Mouse (Mus musculus): ENCODE data around the gene Nup188. TPM values are rescaled to one million over a fixed set of nuclear protein-coding genes. Genes with fewer than 3 reads are reported as not detected.

The Nup188 gene
- polyA plus RNA-seq (2014; fragmentation: Nextera tagmentation; extraction: Ambion mirVana) = 19.5 and 24.8 TPM in 2 replicates

GRCm38 (mm10) chr2:30286192-30287026 lies at the start of gene Nup188, which contains the start of gene Dolk:
Nup188 (plus strand) TSS chr2:30286397.
Dolk (minus strand) TSS chr2:30286334.
- H3K27me3 ChIP-seq (ENCODE audit: control insufficient read depth, insufficient read depth, low read length) = no peaks in the 10 kb centered on the region
- H3K27ac ChIP-seq = peak within 1 kb of the TSS; percentile 64
- under 1% methylated on average over 65 of the region's 68 CpGs for WGBS
- H3K4me3 ChIP-seq (replicated peaks; ENCODE audit: low read length) = peak within 1 kb of the TSS; percentile 90
- peak within 1 kb of the TSS; percentile 85 for H3K9ac ChIP-seq
- peaks cover 20% of the 10 kb centered on the region for H3K4me1 ChIP-seq (replicated peaks; ENCODE audit: control insufficient read depth, insufficient read depth, low read length)
- H3K9me3 ChIP-seq (ENCODE audit: control insufficient read depth, low read length) = no peaks in the 10 kb centered on the region
- ATAC-seq (ENCODE audit: low FRiP score) (peak; percentile 93), DNase-seq (ENCODE audit: low spot score) (peak; percentile 98)
- H3K4me2 ChIP-seq (replicated peaks) = peak within 1 kb of the TSS; percentile 92
- H3K36me3 ChIP-seq (replicated peaks; ENCODE audit: control insufficient read depth, insufficient read depth) = 0 out of 2 replicates have a peak, but pooled peaks cover 11% of the 10 kb centered on the region

- H3K27ac ChIP-seq = peak overlapping the region; percentile 92
These were observed 49.6 kb upstream of the Nup188 start for GRCm38 (mm10) chr2:30236426-30237198.

DNA sequence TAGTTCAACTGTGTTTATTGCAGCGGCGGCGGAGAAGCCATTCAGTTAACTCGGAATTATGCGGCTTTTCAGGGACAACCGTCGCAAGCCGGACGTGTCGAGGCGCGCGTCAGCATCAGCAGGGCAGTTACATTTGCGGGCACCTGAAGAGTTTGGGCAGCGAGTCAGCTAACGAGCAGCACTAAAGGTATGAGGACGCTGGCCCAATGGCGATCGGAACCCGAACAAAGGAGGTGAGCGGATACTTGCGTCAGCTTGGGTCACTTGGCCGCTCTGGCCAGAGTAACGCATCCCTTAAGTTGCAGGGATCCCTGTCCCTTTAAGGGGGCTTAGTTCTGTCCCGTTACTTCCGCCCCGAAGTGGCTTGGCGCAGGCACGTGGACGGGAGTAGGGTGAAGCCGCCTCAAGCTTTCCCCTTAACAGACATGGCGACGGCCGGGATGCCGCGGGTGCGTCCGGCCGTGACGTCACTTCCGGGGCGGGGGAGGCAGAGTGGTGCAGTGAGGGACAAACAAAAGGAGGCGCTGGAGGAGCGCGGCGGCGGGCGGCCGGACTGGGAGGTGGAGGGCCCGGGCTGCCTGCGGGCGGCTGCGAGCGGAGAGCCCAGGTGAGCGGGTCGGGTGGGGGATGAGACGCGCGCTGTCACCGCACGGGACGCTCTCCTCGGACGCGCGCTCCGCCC lies 48.9 kb upstream of the Nup188 start, which contains the start of gene Lrrc8a:
Gene Lrrc8a (plus strand): TSS at position 517 of the 682 bp plus-strand sequence.
- peak; percentile 99 for DNase-seq (ENCODE audit: low spot score)
- Histone ChIP-seq H3K36me3 (replicated peaks; ENCODE audit: control insufficient read depth, insufficient read depth) (peaks cover 22% of the 10 kb centered on the region), H3K27me3 (ENCODE audit: control insufficient read depth, insufficient read depth, low read length) (no peaks in the 10 kb centered on the region), H3K4me1 (replicated peaks; ENCODE audit: control insufficient read depth, insufficient read depth, low read length) (peaks cover 22% of the 10 kb centered on the region), H3K27ac (peak within 1 kb of the TSS; percentile 92), H3K4me3 (replicated peaks; ENCODE audit: low read length) (peak within 1 kb of the TSS; percentile 63), H3K9me3 (ENCODE audit: control insufficient read depth, low read length) (no peaks in the 10 kb centered on the region), H3K4me2 (replicated peaks) (peak within 1 kb of the TSS; percentile 84), H3K9ac (peak within 1 kb of the TSS; percentile 86)
- WGBS = under 1% methylated on average over 57 of the region's 67 CpGs
- peak; percentile 97 for ATAC-seq (ENCODE audit: low FRiP score)

More at GRCm38 (mm10) chr2:30236426-30237198, 49.6 kb upstream of the Nup188 start:
- Histone ChIP-seq H3K27me3 (ENCODE audit: control insufficient read depth, insufficient read depth, low read length) (no peaks in the 10 kb centered on the region), H3K4me1 (replicated peaks; ENCODE audit: control insufficient read depth, insufficient read depth, low read length) (peaks cover 22% of the 10 kb centered on the region), H3K4me3 (replicated peaks; ENCODE audit: low read length) (peak overlapping the region; percentile 63), H3K36me3 (replicated peaks; ENCODE audit: control insufficient read depth, insufficient read depth) (peaks cover 15% of the 10 kb centered on the region), H3K9me3 (ENCODE audit: control insufficient read depth, low read length) (no peaks in the 10 kb centered on the region), H3K9ac (peak overlapping the region; percentile 86), H3K4me2 (replicated peaks) (peak overlapping the region; percentile 84)
- ATAC-seq (ENCODE audit: low FRiP score) = no peak
- 4% methylated on average over 18 of the region's 18 CpGs for WGBS
- peak; percentile 42 for DNase-seq (ENCODE audit: low spot score)

GRCm38 (mm10) chr2:30237881-30238280 lies 48.3 kb upstream of the Nup188 start:
- ATAC-seq (ENCODE audit: low FRiP score) = peak; percentile 90
- no peaks in the 10 kb centered on the region for H3K27me3 ChIP-seq (ENCODE audit: control insufficient read depth, insufficient read depth, low read length)
- H3K27ac ChIP-seq = peak overlapping the region; percentile 92
- peak; percentile 52 for DNase-seq (ENCODE audit: low spot score)
- 1% methylated on average over 34 of the region's 42 CpGs for WGBS
- peaks cover 27% of the 10 kb centered on the region for H3K36me3 ChIP-seq (replicated peaks; ENCODE audit: control insufficient read depth, insufficient read depth)
- no peaks in the 10 kb centered on the region for H3K9me3 ChIP-seq (ENCODE audit: control insufficient read depth, low read length)
- H3K4me3 ChIP-seq (replicated peaks; ENCODE audit: low read length) = peak overlapping the region; percentile 63
- peak overlapping the region; percentile 86 for H3K9ac ChIP-seq
- H3K4me1 ChIP-seq (replicated peaks; ENCODE audit: control insufficient read depth, insufficient read depth, low read length) = peaks cover 25% of the 10 kb centered on the region
- H3K4me2 ChIP-seq (replicated peaks) = peak overlapping the region; percentile 84

DNA sequence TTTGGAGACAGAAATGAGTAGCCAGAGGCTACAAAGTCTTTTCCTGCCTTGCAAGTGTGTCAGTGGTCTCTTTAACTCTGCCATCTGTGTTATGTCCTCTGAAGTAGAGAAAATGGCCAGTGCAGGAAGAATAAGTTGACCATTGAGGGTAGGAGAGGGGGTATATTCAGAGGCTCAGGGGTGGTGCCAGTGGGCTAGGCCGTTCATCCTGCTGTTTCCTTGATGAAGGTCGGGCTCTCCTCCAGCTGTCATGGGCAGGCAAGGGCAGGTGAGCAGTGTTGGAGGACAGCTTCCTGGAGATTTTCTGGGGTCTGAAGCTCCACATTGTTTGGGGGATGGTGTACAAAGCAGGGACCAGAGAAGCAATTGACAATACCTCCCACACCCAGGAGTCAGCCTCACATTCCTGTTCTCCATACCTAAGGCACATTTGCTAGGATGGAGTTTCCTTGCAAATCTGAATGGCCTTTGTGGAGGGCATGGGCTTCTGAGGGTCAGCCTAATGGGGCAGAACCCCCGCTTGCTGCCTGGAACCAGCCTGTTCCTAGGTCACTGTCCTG lies 47.2 kb upstream of the Nup188 start:
- Histone ChIP-seq H3K4me2 (replicated peaks) (peak overlapping the region; percentile 84), H3K4me1 (replicated peaks; ENCODE audit: control insufficient read depth, insufficient read depth, low read length) (peaks cover 25% of the 10 kb centered on the region), H3K27me3 (ENCODE audit: control insufficient read depth, insufficient read depth, low read length) (no peaks in the 10 kb centered on the region), H3K36me3 (replicated peaks; ENCODE audit: control insufficient read depth, insufficient read depth) (peaks cover 38% of the 10 kb centered on the region), H3K4me3 (replicated peaks; ENCODE audit: low read length) (peak overlapping the region; percentile 63), H3K9me3 (ENCODE audit: control insufficient read depth, low read length) (no peaks in the 10 kb centered on the region), H3K27ac (no peak overlapping the region), H3K9ac (peak overlapping the region; percentile 86)
- DNase-seq (ENCODE audit: low spot score) (no peak), ATAC-seq (ENCODE audit: low FRiP score) (no peak)
- WGBS = 61% methylated on average over 3 of the region's 3 CpGs

DNA sequence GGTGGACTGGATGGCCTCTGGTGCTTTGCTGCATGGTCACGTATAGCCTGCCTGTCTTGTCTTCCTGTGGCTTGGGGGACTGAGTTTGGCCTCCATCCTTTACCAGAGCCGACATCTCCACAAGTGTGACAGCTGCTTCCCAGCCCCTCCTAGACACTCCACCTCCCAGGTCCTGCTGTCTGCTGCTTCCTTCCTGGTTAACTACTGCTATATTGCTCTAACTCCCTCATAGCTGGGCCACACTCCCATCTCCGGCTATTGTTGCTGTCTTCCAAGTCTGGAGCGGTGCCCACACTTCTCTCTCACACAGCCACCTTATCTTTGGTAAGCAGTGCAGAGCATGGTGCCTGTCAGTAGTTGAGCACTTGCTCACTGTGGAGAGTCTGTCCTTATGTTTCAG lies 46.4 kb upstream of the Nup188 start:
- ATAC-seq (ENCODE audit: low FRiP score) = no peak
- peak overlapping the region; percentile 86; the same call in 1 of the 2 replicates for H3K9ac ChIP-seq
- H3K4me1 ChIP-seq (replicated peaks; ENCODE audit: control insufficient read depth, insufficient read depth, low read length) = peaks cover 25% of the 10 kb centered on the region

DNA sequence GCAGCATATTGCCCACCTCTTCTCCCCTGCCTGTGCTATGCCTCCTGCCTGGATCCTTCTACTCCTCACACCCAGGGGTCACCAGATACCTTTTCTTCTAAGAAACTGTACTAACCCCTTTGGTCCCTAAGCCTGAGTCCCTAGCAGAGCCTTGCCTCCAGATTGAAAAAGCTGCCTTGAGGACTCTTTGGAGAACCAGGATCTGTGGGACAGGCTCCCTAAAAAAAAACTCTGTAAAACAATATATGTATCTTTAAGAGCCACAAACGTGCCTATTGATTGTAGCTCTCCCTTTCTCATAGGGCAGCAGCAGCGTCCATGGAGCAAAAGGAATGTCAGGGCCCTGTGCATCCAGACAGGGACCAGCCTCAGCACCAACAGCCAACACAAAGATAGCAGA lies 45.9 kb upstream of the Nup188 start, which contains the start of gene Gm28035:
Gene Gm28035 (plus strand): TSS at position 301 of the 400 bp plus-strand sequence.
- 76% methylated on average over 2 of the region's 2 CpGs for WGBS
- DNase-seq (ENCODE audit: low spot score) (no peak), ATAC-seq (ENCODE audit: low FRiP score) (no peak)
- Histone ChIP-seq H3K9ac (peak within 1 kb of the TSS; percentile 86), H3K4me1 (replicated peaks; ENCODE audit: control insufficient read depth, insufficient read depth, low read length) (peaks cover 25% of the 10 kb centered on the region), H3K4me3 (replicated peaks; ENCODE audit: low read length) (no peak within 1 kb of the TSS), H3K4me2 (replicated peaks) (peak within 1 kb of the TSS; percentile 84), H3K36me3 (replicated peaks; ENCODE audit: control insufficient read depth, insufficient read depth) (peaks cover 49% of the 10 kb centered on the region), H3K9me3 (ENCODE audit: control insufficient read depth, low read length) (no peaks in the 10 kb centered on the region), H3K27ac (no peak within 1 kb of the TSS), H3K27me3 (ENCODE audit: control insufficient read depth, insufficient read depth, low read length) (no peaks in the 10 kb centered on the region)

More for the DNA sequence above, 46.4 kb upstream of the Nup188 start:
- no peak for DNase-seq (ENCODE audit: low spot score)
- Histone ChIP-seq H3K27ac (no peak overlapping the region), H3K4me2 (replicated peaks) (0 out of 2 replicates have a peak overlapping the region, but pooled peaks have one; percentile 11), H3K27me3 (ENCODE audit: control insufficient read depth, insufficient read depth, low read length) (no peaks in the 10 kb centered on the region), H3K9me3 (ENCODE audit: control insufficient read depth, low read length) (no peaks in the 10 kb centered on the region), H3K4me3 (replicated peaks; ENCODE audit: low read length) (no peak overlapping the region), H3K36me3 (replicated peaks; ENCODE audit: control insufficient read depth, insufficient read depth) (peaks cover 46% of the 10 kb centered on the region)
- 80% methylated on average over 4 of the region's 4 CpGs for WGBS

DNA sequence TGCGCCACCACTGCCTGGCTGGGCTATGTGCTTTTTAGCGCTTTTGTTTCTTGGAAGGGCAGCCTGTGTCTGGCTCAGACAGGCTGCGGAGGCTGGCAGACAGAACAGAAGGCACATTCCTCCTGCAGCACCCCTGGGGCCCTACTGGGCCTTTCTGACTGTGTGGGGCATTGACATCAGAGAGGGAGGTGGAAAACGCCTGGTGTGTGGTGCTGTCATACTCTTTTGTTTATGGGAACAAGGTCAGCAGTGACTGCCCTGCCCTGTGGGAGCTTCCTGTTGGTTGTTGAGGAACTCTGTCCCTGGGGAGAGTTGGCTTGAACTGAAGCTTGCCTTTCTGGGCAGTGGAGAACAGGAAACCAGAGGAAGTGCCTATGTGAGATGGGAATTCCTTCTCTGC lies 43.7 kb upstream of the Nup188 start:
- no peak for ATAC-seq (ENCODE audit: low FRiP score)
- peak; percentile 41 for DNase-seq (ENCODE audit: low spot score)
- H3K9ac ChIP-seq = no peak overlapping the region
- peaks cover 20% of the 10 kb centered on the region for H3K4me1 ChIP-seq (replicated peaks; ENCODE audit: control insufficient read depth, insufficient read depth, low read length)
- H3K4me3 ChIP-seq (replicated peaks; ENCODE audit: low read length) = no peak overlapping the region
- WGBS = 33% methylated on average over 4 of the region's 4 CpGs
- no peaks in the 10 kb centered on the region for H3K9me3 ChIP-seq (ENCODE audit: control insufficient read depth, low read length)
- H3K36me3 ChIP-seq (replicated peaks; ENCODE audit: control insufficient read depth, insufficient read depth) = peaks cover 61% of the 10 kb centered on the region
- no peak overlapping the region for H3K4me2 ChIP-seq (replicated peaks)
- no peak overlapping the region for H3K27ac ChIP-seq
- H3K27me3 ChIP-seq (ENCODE audit: control insufficient read depth, insufficient read depth, low read length) = no peaks in the 10 kb centered on the region
